Mouse (Mus musculus) heart, postnatal 14 days (tissue): ENCODE results near the gene Plk1. TPM values are rescaled to one million over a fixed set of nuclear protein-coding genes. Genes with fewer than 3 reads are reported as not detected.

Source experiments
- DNase-seq, 2 experiments: peaks; one replicate each; pipeline ENCODE4 v3.0.0; 2021 to 2022
- intact Hi-C: fragments of 180-260 bp; cut with DNase I; formaldehyde crosslinking; loops from one replicate; pipeline ENCODE4 v1.15.1; 2025
- long read RNA-seq, 2 experiments: library from polyadenylated mRNA; stranded (forward); transcript quantifications; one replicate each; pipeline ENCODE4 v2.0.0; 2021
- total RNA-seq, 2 experiments: library from RNA; stranded (reverse); gene quantifications; 2 replicates each; pipeline ENCODE4 v1.2.3; 2021

The Plk1 gene
- 1 to 10 TPM; 4.1 to 5.9 TPM for total RNA-seq
- long read RNA-seq, experiment 1, transcript Plk1-201 (10 exons, 2,199 nt) = major isoform, 13 of 14 reads
- long read RNA-seq, experiment 1, partial matches to known transcripts = 0 of 14 reads
- long read RNA-seq, experiment 1, other reads (novel, unspliced or antisense) = 1 of 14 reads
- long read RNA-seq, experiment 2, partial matches to known transcripts = 1 of 6 reads
- long read RNA-seq, experiment 2, other reads (novel, unspliced or antisense) = 1 of 6 reads

GRCm38 (mm10) chr7:122158915-122159902, at the start of gene Plk1:
Gene Plk1, plus strand, starts transcription at chr7:122159439.
- DNase-seq = peak; percentile 79 to 83
- intact Hi-C loops = loop anchor here (2.0 kb wide), 1 partner anchor 26 kb away; the partner anchor contains the start of genes Dctn5 and Palb2

GRCm38 (mm10) chr7:122123518-122123917, 35.7 kb upstream of the Plk1 start:
- DNase-seq = no peak
- intact Hi-C loops = no loop called here

- DNase-seq = no peak
Observed at GRCm38 (mm10) chr7:122125636-122126035, 33.6 kb upstream of the Plk1 start.

GRCm38 (mm10) chr7:122126946-122127345, 32.3 kb upstream of the Plk1 start:
- no peak for DNase-seq
- intact Hi-C loops = no loop called here

More at GRCm38 (mm10) chr7:122125636-122126035, 33.6 kb upstream of the Plk1 start:
- intact Hi-C loops = no loop called here

GRCm38 (mm10) chr7:122131834-122132233, 27.4 kb upstream of the Plk1 start:
- intact Hi-C loops = loop anchor here (1.0 to 2.0 kb wide), 2 partner anchors 27 to 31 kb away; partner anchors contain the start of genes Ndufab1 and Plk1
- DNase-seq = no peak

GRCm38 (mm10) chr7:122132497-122133337, 26.5 kb upstream of the Plk1 start, which contains the start of the genes Palb2 and Dctn5:
Gene Palb2, minus strand, starts transcription at chr7:122132985.
Gene Dctn5, plus strand, starts transcription at chr7:122133041.
- intact Hi-C loops = loop anchor here (1.0 to 2.0 kb wide), 2 partner anchors 26 to 31 kb away; partner anchors contain the start of genes Ndufab1 and Plk1
- peak; percentile 98 for DNase-seq

GRCm38 (mm10) chr7:122133338-122133625, 26.0 kb upstream of the Plk1 start:
- intact Hi-C loops = loop anchor here (2.0 kb wide), 1 partner anchor 26 kb away; the partner anchor contains the start of gene Plk1
- no peak for DNase-seq

GRCm38 (mm10) chr7:122135070-122135469, 24.2 kb upstream of the Plk1 start:
- DNase-seq = peak in 1 of 2 experiments; percentile 24
- intact Hi-C loops = no loop called here

GRCm38 (mm10) chr7:122137071-122137470, 22.2 kb upstream of the Plk1 start:
- DNase-seq = no peak
- intact Hi-C loops = no loop called here

GRCm38 (mm10) chr7:122138190-122138589, 21.0 kb upstream of the Plk1 start:
- no peak for DNase-seq
- intact Hi-C loops = no loop called here

GRCm38 (mm10) chr7:122140991-122141390, 18.2 kb upstream of the Plk1 start:
- intact Hi-C loops = no loop called here
- DNase-seq = no peak

GRCm38 (mm10) chr7:122152473-122152872, 6.8 kb upstream of the Plk1 start:
- no peak for DNase-seq
- intact Hi-C loops = no loop called here

GRCm38 (mm10) chr7:122158488-122158887, 751 bp upstream of the Plk1 start:
- DNase-seq = no peak
- intact Hi-C loops = loop anchor here (2.0 kb wide), 1 partner anchor 26 kb away; the partner anchor contains the start of genes Dctn5 and Palb2

- DNase-seq = no peak
- intact Hi-C loops = no loop called here
Observed at GRCm38 (mm10) chr7:122160037-122160436, 798 bp downstream of the Plk1 start.

GRCm38 (mm10) chr7:122163766-122164165, 4.5 kb downstream of the Plk1 start:
- intact Hi-C loops = no loop called here
- no peak for DNase-seq

- DNase-seq = no peak
- intact Hi-C loops = no loop called here
Observed at GRCm38 (mm10) chr7:122167203-122167602, 8.0 kb downstream of the Plk1 start.

- DNase-seq = no peak
- intact Hi-C loops = no loop called here
Observed at GRCm38 (mm10) chr7:122170705-122171104, 11.5 kb downstream of the Plk1 start.

- intact Hi-C loops = no loop called here
- no peak for DNase-seq
Observed at GRCm38 (mm10) chr7:122171613-122172012, 12.4 kb downstream of the Plk1 start.

- intact Hi-C loops = no loop called here
- no peak for DNase-seq
Observed at GRCm38 (mm10) chr7:122180720-122181119, 21.5 kb downstream of the Plk1 start.

- intact Hi-C loops = no loop called here
- DNase-seq = no peak
Observed at GRCm38 (mm10) chr7:122184569-122184968, 25.3 kb downstream of the Plk1 start.
